Mouse (Mus musculus): ENCODE results near the gene Hnrnpa1. TPM values are rescaled to one million over a fixed set of nuclear protein-coding genes. Genes with fewer than 3 reads are reported as not detected.

Hnrnpa1 gene
- 682 and 901 TPM in 2 replicates for polyA plus RNA-seq (2016; fragmentation: Nextera tagmentation; extraction: Ambion mirVana)

DNA sequence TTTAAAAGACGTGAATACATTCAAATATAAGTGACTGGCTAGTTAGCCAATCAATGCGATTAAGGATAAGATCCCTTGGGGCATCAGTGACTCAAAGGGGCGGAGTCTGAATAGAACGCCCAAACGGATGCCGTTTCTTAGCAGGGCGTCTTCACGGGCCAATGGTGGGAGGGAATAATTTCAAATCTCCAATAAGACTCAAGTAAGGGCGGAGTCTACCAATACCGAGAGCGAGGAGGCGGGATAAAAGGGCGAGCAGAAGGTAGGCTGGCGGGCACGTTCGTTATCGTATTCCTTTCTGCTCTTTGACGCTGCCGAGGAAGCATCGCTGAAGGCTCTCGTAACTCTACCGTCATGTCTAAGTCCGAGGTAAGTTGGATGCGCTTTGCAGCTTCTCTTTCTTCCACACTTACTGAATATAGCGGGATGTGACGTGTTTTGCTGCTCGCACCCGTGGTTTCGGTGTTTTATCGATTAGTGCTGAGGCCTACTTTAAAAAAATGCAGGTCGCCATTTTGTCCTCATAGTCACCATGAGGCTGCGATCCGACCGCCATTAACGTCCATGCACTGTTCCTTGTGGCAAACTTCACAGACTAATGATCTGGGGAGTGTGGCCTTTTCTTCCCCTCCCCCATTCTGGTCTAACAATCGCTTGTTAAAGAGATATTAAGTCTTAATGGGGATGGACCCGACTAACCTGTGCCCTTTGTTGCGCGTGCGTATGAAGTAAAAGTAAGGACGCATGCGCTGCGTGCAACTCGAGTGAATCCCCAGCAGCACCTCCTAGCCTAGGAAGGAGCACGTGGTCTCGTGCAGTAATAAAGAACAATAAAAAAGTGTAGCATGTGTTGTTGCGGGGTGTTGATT is at the start of gene Hnrnpa1:
TSS of gene Hnrnpa1 (plus strand) at position 273 of the 869 bp plus-strand sequence.
- H3K27ac ChIP-seq, result peak within 1 kb of the TSS; percentile 97
- peak within 1 kb of the TSS; percentile 74 for H3K4me3 ChIP-seq
- H3K27me3 ChIP-seq (ENCODE audit: insufficient read depth, poor library complexity, severe bottlenecking), result no peaks in the 10 kb centered on the region
- H3K36me3 ChIP-seq, result peaks cover 49% of the 10 kb centered on the region
- peak; percentile 98 for DNase-seq (ENCODE audit: low spot score)
- H3K4me1 ChIP-seq, result peaks cover 20% of the 10 kb centered on the region
- H3K9me3 ChIP-seq, result no peaks in the 10 kb centered on the region
- WGBS, result under 1% methylated on average over 47 of the region's 47 CpGs

DNA sequence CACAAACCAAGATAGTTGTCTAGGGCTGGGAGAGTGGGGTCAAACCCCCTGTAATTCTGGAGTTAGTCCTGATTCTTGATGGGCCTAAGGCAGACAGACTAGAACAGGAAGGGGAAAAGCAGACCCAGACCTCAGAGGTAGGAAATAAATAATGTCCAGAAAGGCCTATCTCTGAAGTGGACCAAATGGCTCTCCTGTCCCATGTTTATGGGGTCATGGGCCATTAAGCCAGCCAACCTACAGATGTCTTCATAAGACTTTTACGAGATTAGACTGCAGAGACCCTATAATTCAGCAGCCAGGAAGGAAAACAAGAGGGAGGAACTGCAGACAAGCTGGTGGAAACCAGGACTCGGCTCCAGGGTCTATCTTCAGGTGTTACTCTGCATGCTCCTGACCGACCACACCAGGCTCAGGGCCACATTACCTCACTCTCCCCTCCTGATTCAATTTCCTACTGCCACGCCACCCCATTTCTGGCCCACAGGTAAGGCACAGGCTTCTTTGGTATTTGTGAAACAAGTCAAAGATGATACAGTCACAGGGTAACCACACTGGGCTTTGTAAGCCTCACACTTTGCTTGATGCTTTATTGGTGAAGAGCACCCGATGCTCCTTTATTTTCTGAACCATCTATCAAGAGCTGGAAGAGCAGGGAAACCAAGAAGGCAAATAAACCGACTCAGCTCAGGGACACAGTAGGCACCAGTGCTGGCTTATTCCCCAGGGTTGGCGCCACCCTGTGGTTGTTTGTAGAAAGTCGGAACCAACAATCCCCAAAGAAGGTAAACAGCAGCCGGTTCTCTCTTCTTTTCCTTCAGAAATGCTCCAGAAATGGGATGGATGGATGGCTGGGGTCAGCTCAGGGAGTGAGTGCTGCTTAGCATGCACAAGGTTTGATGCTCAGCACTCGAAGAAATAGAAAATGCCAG is 49.4 kb upstream of the Hnrnpa1 start:
- Histone ChIP-seq H3K9me3 (no peaks in the 10 kb centered on the region), H3K4me3 (no peak overlapping the region), H3K4me1 (peaks cover 2% of the 10 kb centered on the region), H3K36me3 (peaks cover 51% of the 10 kb centered on the region), H3K27me3 (ENCODE audit: insufficient read depth, poor library complexity, severe bottlenecking) (no peaks in the 10 kb centered on the region), H3K27ac (no peak overlapping the region)
- DNase-seq (ENCODE audit: low spot score), result no peak
- 66% methylated on average over 10 of the region's 10 CpGs for WGBS

DNA sequence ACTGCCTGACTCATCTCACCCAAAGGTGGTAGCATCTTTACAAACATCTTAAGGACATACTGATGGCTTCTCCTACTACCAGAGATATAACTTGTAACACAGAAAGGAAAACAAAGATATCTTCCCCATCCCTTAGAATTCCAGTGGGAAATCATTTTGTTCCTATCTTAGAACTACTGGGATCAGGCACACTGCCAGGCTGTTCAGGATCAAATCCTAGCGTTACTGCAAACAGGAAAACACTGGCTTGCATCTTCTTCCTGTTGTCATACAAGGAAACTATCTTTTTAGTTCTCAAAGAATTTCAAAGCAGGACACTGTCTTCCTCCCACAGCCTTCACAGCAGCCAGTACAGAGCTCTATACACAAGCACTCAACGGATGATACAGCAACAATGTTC is 46.6 kb upstream of the Hnrnpa1 start:
- Histone ChIP-seq H3K27ac (no peak overlapping the region), H3K36me3 (peaks cover 79% of the 10 kb centered on the region), H3K9me3 (no peaks in the 10 kb centered on the region), H3K4me3 (no peak overlapping the region), H3K4me1 (0 out of 2 replicates have a peak, but pooled peaks cover 3% of the 10 kb centered on the region), H3K27me3 (ENCODE audit: insufficient read depth, poor library complexity, severe bottlenecking) (no peaks in the 10 kb centered on the region)
- no peak for DNase-seq (ENCODE audit: low spot score)
- 80% methylated on average over 2 of the region's 2 CpGs for WGBS

DNA sequence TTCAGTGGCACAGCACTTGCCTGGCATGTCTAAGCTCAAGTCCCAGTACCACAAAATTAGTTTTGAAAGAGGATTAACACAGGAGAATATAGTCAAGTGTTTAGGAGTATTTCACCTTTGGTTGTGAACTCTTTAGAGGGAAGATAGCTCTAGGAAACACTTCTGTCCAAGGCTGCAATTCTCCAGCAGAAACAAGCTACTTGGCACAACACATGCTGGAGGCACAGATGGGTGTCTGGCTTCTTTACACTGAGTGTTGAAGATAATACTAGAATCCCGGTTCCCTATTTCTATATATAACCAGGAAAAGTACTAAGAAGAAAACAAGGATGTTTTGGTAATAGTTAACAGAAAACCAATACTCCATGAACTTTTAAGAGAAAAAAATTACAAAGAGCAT is 43.4 kb upstream of the Hnrnpa1 start:
- H3K27ac ChIP-seq, result no peak overlapping the region
- no peak for DNase-seq (ENCODE audit: low spot score)
- H3K27me3 ChIP-seq (ENCODE audit: insufficient read depth, poor library complexity, severe bottlenecking), result no peaks in the 10 kb centered on the region
- WGBS, result 67% methylated on average over 1 of the region's 1 CpGs
- H3K4me3 ChIP-seq, result no peak overlapping the region
- H3K4me1 ChIP-seq, result peaks cover 4% of the 10 kb centered on the region
- peaks cover 87% of the 10 kb centered on the region for H3K36me3 ChIP-seq
- no peaks in the 10 kb centered on the region for H3K9me3 ChIP-seq

DNA sequence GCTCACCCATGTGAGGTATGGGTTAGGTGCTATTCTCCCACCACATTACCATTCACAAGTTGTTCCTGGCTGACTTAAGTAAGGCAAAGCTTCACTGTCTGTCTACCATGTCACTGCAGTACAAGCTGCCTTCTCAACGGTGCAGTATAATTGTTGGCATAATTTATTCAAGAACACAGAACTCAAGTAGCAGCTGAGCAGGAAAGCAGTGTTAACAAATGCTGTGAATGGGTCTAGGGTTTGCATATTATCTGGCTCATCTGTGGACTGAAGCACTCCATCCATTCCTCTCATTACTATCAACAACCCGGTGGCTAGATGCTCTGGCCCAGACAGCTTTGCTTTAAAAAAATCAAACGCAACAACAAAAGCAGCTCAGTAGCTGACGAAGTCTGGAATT is 42.4 kb upstream of the Hnrnpa1 start:
- no peak for DNase-seq (ENCODE audit: low spot score)
- peaks cover 86% of the 10 kb centered on the region for H3K36me3 ChIP-seq
- H3K9me3 ChIP-seq, result no peaks in the 10 kb centered on the region
- WGBS, result 83% methylated on average over 4 of the region's 4 CpGs
- no peaks in the 10 kb centered on the region for H3K27me3 ChIP-seq (ENCODE audit: insufficient read depth, poor library complexity, severe bottlenecking)
- H3K4me3 ChIP-seq, result no peak overlapping the region
- H3K4me1 ChIP-seq, result peaks cover 14% of the 10 kb centered on the region
- no peak overlapping the region for H3K27ac ChIP-seq

DNA sequence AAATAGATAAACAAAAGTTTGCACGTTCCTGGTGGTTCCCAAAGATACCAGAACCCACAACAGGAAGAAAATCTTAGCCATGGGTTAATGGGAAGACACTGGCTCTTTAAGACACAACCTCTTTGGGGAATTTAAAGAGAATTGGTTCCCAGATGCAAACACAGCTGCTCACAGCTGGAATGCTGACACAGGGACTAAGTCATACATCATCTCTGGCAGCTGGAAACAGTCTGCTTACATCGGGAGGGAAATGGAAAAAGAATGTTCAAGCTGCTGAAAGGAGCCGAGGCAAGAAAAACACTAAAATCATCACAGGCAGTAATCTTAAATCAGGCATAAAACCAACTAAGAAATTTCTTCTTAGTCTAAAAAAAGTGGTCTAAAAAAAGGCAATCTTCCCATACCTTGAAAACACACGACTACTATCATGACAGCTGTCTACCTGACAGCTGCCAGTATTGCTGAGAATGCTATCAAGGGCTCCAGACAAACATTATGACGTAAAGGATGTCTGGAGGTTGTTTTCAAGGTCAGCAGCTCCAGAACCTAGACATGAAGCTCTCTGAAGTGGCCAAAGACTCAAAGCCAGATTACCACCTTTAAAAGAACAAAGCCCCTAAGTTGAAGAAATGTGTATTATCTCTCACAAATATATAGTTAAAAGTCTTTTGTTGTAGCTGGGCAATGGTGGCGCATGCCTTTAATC is 38.0 kb upstream of the Hnrnpa1 start:
- Histone ChIP-seq H3K4me1 (peaks cover 14% of the 10 kb centered on the region), H3K36me3 (peaks cover 83% of the 10 kb centered on the region), H3K27me3 (ENCODE audit: insufficient read depth, poor library complexity, severe bottlenecking) (no peaks in the 10 kb centered on the region), H3K9me3 (no peaks in the 10 kb centered on the region), H3K27ac (peak overlapping the region; percentile 57), H3K4me3 (no peak overlapping the region)
- WGBS, result 38% methylated on average over 6 of the region's 6 CpGs
- no peak for DNase-seq (ENCODE audit: low spot score)

DNA sequence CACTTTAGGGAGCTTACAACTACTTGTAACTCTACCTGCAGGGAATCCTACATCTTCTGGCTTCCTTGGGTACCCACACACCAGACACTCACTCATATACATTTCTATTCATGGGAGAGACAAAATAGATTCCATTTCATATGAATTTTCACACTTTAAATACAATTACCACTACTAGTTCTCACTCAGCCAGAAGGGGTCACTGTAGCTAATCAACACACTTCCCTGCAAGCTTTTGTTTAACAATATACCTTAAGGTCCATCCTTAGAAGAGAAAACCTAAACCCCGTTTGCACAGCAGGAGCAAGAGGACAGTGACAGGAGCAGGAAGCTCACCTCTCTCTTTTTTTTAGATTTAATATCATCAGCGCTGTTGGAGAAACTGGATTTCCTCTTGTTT is 35.1 kb upstream of the Hnrnpa1 start:
- peaks cover 12% of the 10 kb centered on the region for H3K4me1 ChIP-seq
- no peaks in the 10 kb centered on the region for H3K27me3 ChIP-seq (ENCODE audit: insufficient read depth, poor library complexity, severe bottlenecking)
- H3K36me3 ChIP-seq, result peaks cover 83% of the 10 kb centered on the region
- no peak overlapping the region for H3K4me3 ChIP-seq
- no peak overlapping the region for H3K27ac ChIP-seq
- no peak for DNase-seq (ENCODE audit: low spot score)
- no peaks in the 10 kb centered on the region for H3K9me3 ChIP-seq
- WGBS, result 77% methylated on average over 2 of the region's 2 CpGs

DNA sequence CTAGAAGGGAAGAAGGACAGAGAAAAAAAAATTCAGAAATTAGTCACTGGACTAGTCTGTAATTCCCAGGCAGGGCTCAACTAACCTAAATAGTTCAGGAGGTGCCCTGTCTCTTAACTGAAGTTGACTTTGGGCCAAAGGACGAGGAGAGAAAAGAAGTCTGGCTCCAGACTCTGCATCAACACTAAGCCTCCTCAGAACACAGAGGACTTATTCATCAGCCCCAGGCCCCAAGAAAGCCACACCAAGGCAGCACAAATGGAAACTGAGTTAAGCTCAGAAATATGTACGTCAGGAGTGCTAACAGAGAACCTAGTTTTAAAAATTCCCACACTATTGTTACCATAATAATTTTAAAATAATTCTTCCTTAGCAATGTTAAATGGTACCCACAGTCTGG is 26.1 kb upstream of the Hnrnpa1 start:
- Histone ChIP-seq H3K9me3 (no peaks in the 10 kb centered on the region), H3K4me3 (peak overlapping the region; percentile 54), H3K36me3 (peaks cover 41% of the 10 kb centered on the region), H3K27ac (peak overlapping the region; percentile 89), H3K27me3 (ENCODE audit: insufficient read depth, poor library complexity, severe bottlenecking) (no peaks in the 10 kb centered on the region), H3K4me1 (peaks cover 28% of the 10 kb centered on the region)
- no peak for DNase-seq (ENCODE audit: low spot score)
- 33% methylated on average over 2 of the region's 2 CpGs for WGBS

DNA sequence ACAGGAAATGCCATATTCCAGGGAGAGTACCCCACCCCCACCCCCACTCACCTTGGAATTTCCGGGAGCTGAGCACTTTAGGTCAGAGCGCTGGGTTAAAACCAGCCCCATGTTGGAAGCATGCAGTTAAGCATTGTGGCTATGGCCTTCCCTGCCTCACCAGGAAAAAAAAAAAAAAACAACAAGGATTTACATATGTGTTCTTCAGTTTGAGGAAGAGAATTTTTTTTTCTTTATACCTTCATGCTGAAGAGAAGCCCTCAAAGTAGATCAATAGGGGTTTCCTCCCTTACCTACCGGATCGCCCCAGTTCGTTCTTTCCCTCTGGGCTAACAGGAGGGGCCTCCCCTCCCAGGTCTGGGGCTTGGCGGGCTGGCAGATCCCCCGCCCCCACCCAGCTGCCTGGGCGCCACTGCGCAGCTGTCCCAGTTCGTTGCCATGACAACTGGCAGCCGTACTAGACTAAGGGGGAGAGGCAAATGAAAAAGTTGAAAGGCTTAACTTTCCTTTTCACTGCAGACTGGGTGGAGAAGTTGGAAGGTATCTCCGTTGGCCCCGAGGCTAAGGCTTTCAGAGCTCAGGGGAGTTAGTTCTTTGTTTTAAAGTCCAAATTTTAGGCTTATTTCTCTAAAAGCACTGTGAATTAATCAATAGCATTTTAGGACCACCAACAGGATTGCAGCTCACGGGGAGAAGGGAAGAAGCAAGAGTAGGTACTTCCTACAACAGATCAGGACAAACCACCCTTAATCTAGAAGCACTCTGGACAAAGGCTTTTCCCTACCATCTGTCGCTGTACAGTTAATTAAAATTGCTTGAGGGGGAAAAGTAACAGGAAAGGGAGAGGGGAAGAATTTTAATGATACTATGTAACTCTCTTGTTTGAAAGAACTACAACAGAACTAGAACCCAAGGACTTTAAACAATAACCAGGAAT is 25.0 kb upstream of the Hnrnpa1 start:
- Histone ChIP-seq H3K4me3 (peak overlapping the region; percentile 54), H3K9me3 (no peaks in the 10 kb centered on the region), H3K27ac (peak overlapping the region; percentile 89), H3K36me3 (peaks cover 30% of the 10 kb centered on the region), H3K4me1 (peaks cover 28% of the 10 kb centered on the region), H3K27me3 (ENCODE audit: insufficient read depth, poor library complexity, severe bottlenecking) (no peaks in the 10 kb centered on the region)
- under 1% methylated on average over 15 of the region's 15 CpGs for WGBS
- DNase-seq (ENCODE audit: low spot score), result peak; percentile 94

DNA sequence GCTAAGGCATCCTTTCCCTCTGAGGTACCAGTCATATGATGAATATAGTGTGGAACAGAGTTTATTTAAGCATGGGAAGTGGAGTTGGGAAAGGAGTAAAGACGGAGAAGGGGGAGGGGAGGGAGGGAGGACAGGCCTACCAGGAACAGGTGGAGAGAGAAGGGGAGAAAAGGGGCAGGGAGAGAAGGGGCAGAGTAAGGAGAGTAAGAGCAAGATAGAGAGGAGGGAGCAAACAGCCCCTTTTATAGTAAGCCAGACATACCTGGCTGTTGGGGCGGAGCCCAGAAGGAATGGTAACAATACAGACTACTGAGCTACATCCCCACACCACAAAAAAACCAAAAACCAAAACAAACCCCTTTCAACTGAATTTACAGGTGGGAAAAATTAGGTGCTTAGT is 24.2 kb upstream of the Hnrnpa1 start:
- no peaks in the 10 kb centered on the region for H3K9me3 ChIP-seq
- WGBS, result 24% methylated on average over 2 of the region's 2 CpGs
- no peaks in the 10 kb centered on the region for H3K27me3 ChIP-seq (ENCODE audit: insufficient read depth, poor library complexity, severe bottlenecking)
- peaks cover 35% of the 10 kb centered on the region for H3K4me1 ChIP-seq
- DNase-seq (ENCODE audit: low spot score), result no peak
- peak overlapping the region; percentile 54 for H3K4me3 ChIP-seq
- H3K27ac ChIP-seq, result peak overlapping the region; percentile 89
- H3K36me3 ChIP-seq, result peaks cover 22% of the 10 kb centered on the region

DNA sequence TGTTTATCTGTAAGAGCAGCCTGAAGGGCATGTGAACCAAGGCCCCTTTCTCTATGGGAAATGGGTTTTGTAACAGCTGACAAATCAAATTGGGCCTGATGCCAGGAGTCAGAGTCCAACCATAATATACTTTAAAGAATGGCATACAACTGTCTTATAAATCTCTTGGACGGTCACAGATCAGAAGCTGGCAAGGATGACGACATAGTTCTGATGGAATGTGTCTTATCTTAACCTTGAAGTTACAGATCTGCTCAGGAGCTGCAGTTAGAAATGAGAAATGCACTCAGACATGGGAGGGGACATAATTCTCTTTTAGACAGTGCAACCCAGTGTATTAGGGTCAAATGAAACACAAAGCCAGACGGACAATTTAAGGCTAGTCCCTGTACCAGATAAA is 19.4 kb upstream of the Hnrnpa1 start:
- H3K4me3 ChIP-seq, result 0 out of 2 replicates have a peak overlapping the region, but pooled peaks have one; percentile 8
- 27% methylated on average over 3 of the region's 3 CpGs for WGBS
- H3K36me3 ChIP-seq, result peaks cover 4% of the 10 kb centered on the region; the same call in 1 of the 2 replicates
- H3K9me3 ChIP-seq, result no peaks in the 10 kb centered on the region
- H3K27ac ChIP-seq, result peak overlapping the region; percentile 13; the same call in 1 of the 2 replicates
- no peaks in the 10 kb centered on the region for H3K27me3 ChIP-seq (ENCODE audit: insufficient read depth, poor library complexity, severe bottlenecking)
- no peak for DNase-seq (ENCODE audit: low spot score)
- H3K4me1 ChIP-seq, result peaks cover 29% of the 10 kb centered on the region

All from heart, embryonic 10.5 days (tissue).